Mouse (Mus musculus) lung, postnatal 25 days (tissue): ENCODE results near the gene Aunip.
"Not testable (repeated sequence)": the region's sequence is repeated elsewhere in the genome, so short reads cannot be mapped to it uniquely, and the experiment has no call there.

Source experiments
- DNase-seq: peaks from one replicate; pipeline ENCODE4 v3.0.0; 2022; ENCODE audit warnings: low spot score

Aunip gene

DNA sequence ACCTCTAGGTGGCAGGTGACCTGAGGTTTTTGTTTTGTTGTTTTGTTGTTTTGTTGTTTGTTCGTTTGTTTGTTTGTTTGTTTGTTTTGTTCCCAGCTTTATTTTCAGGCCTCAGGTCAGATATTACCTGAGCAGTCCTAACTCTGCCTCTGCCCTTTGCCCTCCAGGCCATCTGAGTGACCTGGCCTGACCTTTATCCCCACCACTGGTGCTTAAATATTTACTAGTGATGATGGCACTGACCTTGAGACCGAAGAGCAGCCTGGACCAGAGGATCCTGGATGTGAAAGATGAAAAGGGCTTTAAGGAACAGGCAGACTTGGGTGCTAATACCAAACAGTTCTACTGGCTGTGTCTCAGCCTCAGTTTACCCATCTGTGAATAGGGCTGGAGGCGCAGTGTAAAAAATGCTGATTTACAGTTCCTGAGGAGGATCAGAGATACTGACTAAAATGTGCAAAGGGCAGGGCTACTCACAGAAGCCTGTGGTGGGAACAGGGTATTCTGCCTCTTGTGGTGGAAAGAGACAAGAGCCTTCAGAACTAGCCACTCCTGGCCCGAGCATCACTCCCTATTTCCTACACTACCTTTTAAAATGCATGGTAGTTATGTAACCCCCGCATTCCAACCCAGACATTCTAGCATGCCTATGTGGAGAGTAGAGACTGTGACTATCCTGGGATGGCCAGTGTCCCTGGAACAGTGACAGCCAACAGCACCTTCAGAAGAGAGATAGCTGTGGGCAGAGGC is 25.5 kb upstream of the Aunip start:
- DNase-seq, result no peak

- peak; percentile 78 for DNase-seq
Measured at GRCm38 (mm10) chr4:134488211-134488610, 22.6 kb upstream of the Aunip start.

GRCm38 (mm10) chr4:134489986-134490665 is 20.7 kb upstream of the Aunip start:
- no peak for DNase-seq

GRCm38 (mm10) chr4:134491716-134492115 is 19.1 kb upstream of the Aunip start:
- no peak for DNase-seq

GRCm38 (mm10) chr4:134494161-134494560 is 16.6 kb upstream of the Aunip start:
- not testable (repeated sequence) for DNase-seq

DNA sequence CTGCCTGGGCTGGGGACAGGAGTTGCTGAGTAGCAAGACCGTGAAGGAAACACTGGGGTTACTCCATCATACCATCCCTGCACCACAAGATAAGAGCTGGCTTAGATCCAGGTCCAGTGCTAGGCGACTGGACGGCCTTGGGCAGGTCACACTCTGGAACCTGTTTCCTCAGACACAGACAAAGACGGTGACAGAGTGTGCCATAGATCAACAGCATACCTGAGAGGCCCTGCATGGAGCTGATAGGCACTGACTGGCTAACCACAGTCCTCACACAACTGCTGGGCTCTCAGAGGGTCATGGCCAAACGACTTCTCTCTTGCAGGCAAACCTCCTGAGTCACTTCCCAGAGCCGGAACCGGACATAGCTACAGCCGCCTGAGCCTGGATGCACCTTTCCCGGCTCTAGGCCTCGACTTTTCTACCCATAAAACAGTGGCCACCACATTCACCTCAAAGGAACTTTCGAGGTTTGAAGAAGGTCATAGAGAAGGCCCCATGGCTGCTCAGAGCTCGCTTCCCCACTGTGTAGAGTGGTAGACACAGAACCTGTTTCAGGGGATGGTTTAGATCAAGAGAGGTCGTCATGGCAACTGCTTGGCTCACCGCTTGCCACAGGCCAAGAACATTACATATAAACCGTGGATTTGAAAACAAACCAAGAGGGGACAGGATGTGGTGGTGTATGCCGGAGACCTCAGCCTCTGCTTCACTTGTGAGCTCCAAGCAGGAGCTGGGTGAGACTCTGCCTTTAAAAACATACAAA is 15.8 kb upstream of the Aunip start:
- peak; percentile 86 for DNase-seq

GRCm38 (mm10) chr4:134495546-134495923 is 15.3 kb upstream of the Aunip start:
- DNase-seq, result no peak

GRCm38 (mm10) chr4:134496595-134497210 is 14.1 kb upstream of the Aunip start, which contains the start of gene Paqr7:
Gene Paqr7, plus strand, starts transcription at chr4:134496697.
- DNase-seq, result peak; percentile 87

DNA sequence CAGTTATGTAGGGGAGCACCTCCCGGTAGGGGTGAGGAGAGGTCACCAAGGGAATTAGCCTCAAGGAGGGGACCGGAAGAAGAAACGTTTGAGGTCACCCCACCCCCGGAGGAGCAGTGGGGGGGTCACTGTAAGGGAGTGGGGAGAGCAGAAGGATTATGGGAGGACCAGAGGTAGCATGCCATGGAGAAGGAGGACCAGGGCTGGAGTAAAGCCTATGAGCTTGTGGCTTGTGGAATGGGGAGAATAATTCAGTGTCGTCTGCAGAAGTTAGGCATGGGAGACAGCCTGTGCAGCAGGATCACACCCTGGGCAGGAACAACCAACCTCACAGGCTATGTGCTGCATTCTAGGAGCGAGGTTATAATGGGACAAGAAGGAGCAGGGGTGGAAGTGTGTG is 13.6 kb upstream of the Aunip start:
- no peak for DNase-seq

DNA sequence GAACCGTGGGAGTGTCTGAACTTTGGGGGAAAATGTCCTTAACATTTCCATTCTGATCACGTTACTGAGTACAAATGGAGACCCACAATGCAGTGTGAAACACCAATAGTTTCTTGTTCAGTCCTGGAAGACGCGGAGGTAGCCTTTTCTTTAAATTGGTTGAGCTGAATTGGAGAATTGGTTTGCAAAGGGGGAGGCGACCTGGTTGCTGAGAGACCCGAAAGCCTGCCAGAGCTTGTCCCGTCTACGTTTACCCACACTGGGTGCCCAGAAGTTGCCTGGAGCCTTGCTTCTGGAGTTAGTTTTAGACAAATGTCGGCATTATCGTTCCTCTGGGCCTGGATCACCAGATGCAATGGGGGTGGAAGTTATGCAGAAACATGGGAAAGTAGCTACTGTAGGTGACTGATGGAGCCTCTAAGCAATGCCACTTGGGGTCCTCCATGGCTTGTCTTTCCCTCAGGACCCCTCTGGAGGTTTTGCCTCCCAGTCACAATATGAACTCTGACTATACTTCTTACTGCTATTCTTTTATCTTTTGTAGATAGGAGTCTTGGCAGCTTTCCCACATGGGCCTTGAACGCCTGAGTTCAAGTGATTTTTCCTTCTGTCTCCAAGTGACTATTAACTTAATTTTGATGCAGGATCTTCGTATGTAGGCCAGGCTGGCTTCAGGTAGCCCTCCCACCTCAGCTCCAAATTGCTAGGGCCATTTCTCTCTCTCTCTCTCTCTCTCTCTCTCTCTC is 12.6 kb upstream of the Aunip start:
- DNase-seq, result no peak

DNA sequence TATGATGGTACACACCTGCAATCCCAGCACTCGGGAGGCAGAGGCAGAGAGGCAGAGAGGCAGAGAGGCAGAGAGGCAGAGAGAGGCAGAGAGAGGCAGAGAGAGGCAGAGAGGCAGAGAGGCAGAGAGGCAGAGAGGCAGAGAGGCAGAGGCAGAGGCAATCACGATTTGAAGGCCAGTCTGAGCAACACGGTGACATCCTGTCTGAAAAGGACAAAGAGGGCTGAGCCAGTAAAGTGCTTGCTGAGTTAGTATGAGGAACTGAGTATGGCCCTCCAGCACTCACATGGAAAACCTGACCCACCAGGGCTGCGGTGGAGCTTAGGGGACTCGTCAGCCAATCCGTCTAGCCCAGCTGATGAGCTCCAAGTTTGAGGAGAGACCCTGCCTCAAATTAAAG is 11.8 kb upstream of the Aunip start:
- not testable (repeated sequence) for DNase-seq

DNA sequence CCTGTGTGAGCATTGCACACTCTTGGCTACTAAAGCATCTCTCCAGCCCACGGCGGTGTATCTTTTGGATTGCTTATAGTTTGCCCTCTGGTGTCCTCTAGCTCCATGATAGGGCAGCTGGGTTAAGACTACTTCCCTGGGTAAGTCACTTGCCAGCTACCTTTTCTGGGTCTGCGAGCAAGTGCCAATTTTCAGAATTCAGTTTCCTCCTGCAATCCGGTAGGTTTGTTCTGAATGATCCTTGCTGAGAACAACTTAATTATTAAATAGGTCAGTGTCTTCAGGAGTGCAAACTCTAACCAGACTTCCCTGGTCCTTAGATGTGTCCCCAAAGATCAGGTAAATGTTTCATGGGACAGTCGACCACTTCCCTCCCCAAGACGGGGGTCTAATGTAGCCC is 9.7 kb upstream of the Aunip start:
- DNase-seq, result no peak

GRCm38 (mm10) chr4:134503686-134504357 is 7.0 kb upstream of the Aunip start:
- DNase-seq, result no peak

- DNase-seq, result no peak
Measured at GRCm38 (mm10) chr4:134505303-134505789, 5.5 kb upstream of the Aunip start.

- DNase-seq, result no peak
Measured at GRCm38 (mm10) chr4:134505966-134506594, 4.7 kb upstream of the Aunip start.

GRCm38 (mm10) chr4:134506713-134507112 is 4.1 kb upstream of the Aunip start:
- no peak for DNase-seq

DNA sequence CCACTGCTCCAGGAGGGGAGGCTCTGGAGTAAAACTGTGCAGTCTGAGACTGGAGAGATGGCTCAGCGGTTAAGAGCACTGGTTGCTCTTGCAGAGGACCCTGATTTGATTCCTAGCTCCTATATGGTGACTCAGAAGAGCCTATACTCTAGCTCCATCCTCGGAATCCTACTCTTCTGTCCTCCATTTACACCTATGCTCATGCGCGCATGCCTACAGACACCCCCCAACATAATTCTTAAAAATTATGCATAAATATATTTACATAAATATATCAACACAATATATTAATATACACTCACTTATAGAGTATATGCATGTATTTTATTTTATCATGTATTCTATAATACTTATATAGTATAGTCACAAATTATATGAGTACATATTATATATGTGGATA is 403 bp upstream of the Aunip start:
- DNase-seq, result no peak

DNA sequence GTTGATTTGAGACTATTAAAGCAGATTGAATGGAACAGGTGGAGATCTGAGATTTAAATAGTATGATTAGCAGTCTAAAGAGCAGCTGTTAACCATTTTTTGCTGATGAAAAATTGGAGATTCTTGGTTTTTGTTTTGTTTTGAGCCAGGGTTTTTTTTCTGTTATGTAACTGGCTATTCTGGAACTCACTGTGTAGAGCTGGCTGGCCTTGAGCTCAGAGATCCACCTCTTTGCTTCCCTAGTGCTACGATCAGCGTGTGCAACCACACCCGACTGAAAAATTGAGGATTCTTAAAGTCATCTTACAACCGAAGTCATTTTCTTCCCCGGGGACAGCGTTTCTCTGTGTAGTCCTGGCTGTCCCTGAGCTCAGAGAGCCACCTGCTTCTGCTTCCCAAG is 931 bp downstream of the Aunip start:
- DNase-seq, result no peak

GRCm38 (mm10) chr4:134512798-134513197 is 2.0 kb downstream of the Aunip start:
- DNase-seq, result peak; percentile 78

- peak; percentile 57 for DNase-seq
Measured at GRCm38 (mm10) chr4:134514309-134514930, 3.6 kb downstream of the Aunip start.
